Mouse (Mus musculus) bone marrow, adult 2 months (tissue): ENCODE data around the gene Pdcd2.

Experiments used
- CTCF ChIP-seq: fragments of 200-500 bp; IDR thresholded peaks from 2 replicates; pipeline ENCODE4 v1.5.1; 2011; ENCODE audit warnings: low read length, control low read depth; ENCODE audit not compliant: control insufficient read depth, insufficient read depth
- POLR2A ChIP-seq: fragments of 200-500 bp; IDR thresholded peaks from 2 replicates; pipeline ENCODE4 v1.6.1; 2011; ENCODE audit warnings: low read depth, mild to moderate bottlenecking, control low read depth, low read length, borderline replicate concordance; ENCODE audit not compliant: control insufficient read depth

DNA sequence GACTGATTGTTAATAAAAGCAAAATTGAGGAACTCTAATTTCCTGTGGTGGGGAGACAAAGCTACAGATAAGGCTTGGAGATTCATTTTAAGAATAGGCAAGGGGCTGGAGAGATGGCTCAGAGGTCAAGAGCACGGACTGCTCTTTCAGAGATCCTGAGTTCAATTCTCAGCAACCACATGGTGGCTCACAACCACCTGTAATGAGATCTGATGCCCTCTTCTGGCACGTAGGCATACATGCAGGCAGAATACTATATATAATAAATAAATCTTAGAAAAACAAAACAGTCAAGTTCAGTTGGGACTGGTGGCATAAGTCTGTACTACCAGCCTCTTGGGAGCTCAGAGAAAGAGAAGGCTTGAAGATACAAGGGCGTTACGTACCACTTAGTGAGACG, 39.8 kb upstream of the Pdcd2 start:
- TF ChIP-seq POLR2A = no peak
- no peak for TF ChIP-seq CTCF
